Comparison of ENCODE assay signal across 8 mouse cellular contexts in the genomic region with DNA sequence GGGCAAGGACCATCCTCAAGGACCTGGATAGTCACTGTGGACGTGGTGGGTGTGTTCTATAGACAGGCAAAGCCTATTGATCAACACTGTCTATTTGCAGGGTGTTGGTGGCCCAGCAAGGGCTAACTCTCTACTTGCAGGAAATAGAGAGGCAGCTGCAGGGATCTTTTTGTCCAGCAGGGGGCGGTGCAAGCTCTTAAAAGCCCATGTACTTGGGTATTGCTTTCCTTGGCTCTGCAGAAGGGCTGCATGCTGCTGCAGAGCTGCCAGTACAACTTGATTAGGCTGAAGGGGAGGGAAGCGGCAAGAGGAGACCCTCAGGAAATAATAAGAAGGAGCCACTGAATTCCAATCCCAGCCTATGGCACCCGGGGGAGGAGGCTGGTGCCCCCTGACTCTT. TPM values are rescaled to one million over a fixed set of nuclear protein-coding genes. Genes with fewer than 3 reads are reported as not detected.
DNase-seq lines count a peak whose midpoint lies in the region; ATAC-seq and TF ChIP-seq lines count a peak whose summit lies in the region.

No protein-coding gene starts in this region.

- DNase-seq in c-Kit-positive CD71-positive TER-119-positive erythroid progenitor cells, embryonic 14.5 days (ENCODE audit: low spot score) = peak; percentile 72
- DNase-seq in forebrain, embryonic 14.5 days (ENCODE audit: low spot score) = peak; percentile 94
- peak; percentile 93 to 98 for DNase-seq in heart, postnatal 36 days
- peak; percentile 97 for DNase-seq in layer of hippocampus, adult 11-12 months (ENCODE audit: low spot score)
- DNase-seq in lung, embryonic 14.5 days = peak; percentile 98
- DNase-seq in ovary, postnatal 10 days (ENCODE audit: low spot score) = peak; percentile 96
- peak; percentile 91 for DNase-seq in thymus, postnatal 0 days (ENCODE audit: low spot score)

- no peaks in the 10 kb centered on the region for H3K36me3 ChIP-seq in ES-Bruce4 (ENCODE audit: control insufficient read depth, insufficient read depth, low read length, poor library complexity, severe bottlenecking)
- no peaks in the 10 kb centered on the region for H3K36me3 ChIP-seq in forebrain, embryonic 14.5 days (ENCODE audit: control insufficient read depth, insufficient read depth, low read length)
- H3K36me3 ChIP-seq in lung, embryonic 14.5 days (ENCODE audit: insufficient read depth) = 0 out of 2 replicates have a peak, but pooled peaks cover 6% of the 10 kb centered on the region

- no peak for TF ChIP-seq POLR2A in ES-Bruce4 (IDR thresholded peaks at IDR 0.05; ENCODE audit: insufficient read depth, low read length)

- H3K9ac ChIP-seq in ES-Bruce4 (ENCODE audit: low read depth, poor library complexity, severe bottlenecking) = no peak overlapping the region
- no peak overlapping the region for H3K9ac ChIP-seq in forebrain, embryonic 14.5 days (ENCODE audit: low read length)
- no peak overlapping the region for H3K9ac ChIP-seq in lung, embryonic 14.5 days

- intact Hi-C loops in heart, postnatal 36 days (cut with DNase I) = loop anchor here (1.0 kb wide), 3 partner anchors 29 to 120 kb away; no protein-coding TSS in a partner anchor

- 1% methylated on average over 4 of the region's 4 CpGs for WGBS in forebrain, embryonic 14.5 days
- 2% methylated on average over 4 of the region's 4 CpGs for WGBS in lung, embryonic 14.5 days

- no peak overlapping the region for H3K27ac ChIP-seq in ES-Bruce4 (ENCODE audit: insufficient read depth, low read length)
- H3K27ac ChIP-seq in forebrain, embryonic 14.5 days (ENCODE audit: low read depth, low read length) = no peak overlapping the region
- no peak overlapping the region for H3K27ac ChIP-seq in lung, embryonic 14.5 days (ENCODE audit: low read depth)

- H3K4me1 ChIP-seq in ES-Bruce4 (ENCODE audit: control insufficient read depth, insufficient read depth, low read length) = no peaks in the 10 kb centered on the region
- H3K4me1 ChIP-seq in forebrain, embryonic 14.5 days (ENCODE audit: control insufficient read depth, insufficient read depth, low read length) = no peaks in the 10 kb centered on the region
- peaks cover 29% of the 10 kb centered on the region for H3K4me1 ChIP-seq in lung, embryonic 14.5 days (ENCODE audit: insufficient read depth)

- peak; percentile 85 for ATAC-seq in forebrain, embryonic 14.5 days
- peak; percentile 30 for ATAC-seq in lung, embryonic 14.5 days (ENCODE audit: insufficient read depth)

- TF ChIP-seq CTCF in ES-Bruce4 (IDR thresholded peaks at IDR 0.05; ENCODE audit: low read depth, low read length) = peak; percentile 80
- TF ChIP-seq CTCF in lung, embryonic 14.5 days (IDR thresholded peaks at IDR 0.05; ENCODE audit: low read depth) = peak; percentile 95

- no peak overlapping the region for H3K4me2 ChIP-seq in forebrain, embryonic 14.5 days (ENCODE audit: low read length)
- H3K4me2 ChIP-seq in lung, embryonic 14.5 days = no peak overlapping the region

- no peak overlapping the region for H3K4me3 ChIP-seq in ES-Bruce4 (ENCODE audit: low read depth, low read length)
- H3K4me3 ChIP-seq in forebrain, embryonic 14.5 days (ENCODE audit: low read depth, low read length) = no peak overlapping the region
- no peak overlapping the region for H3K4me3 ChIP-seq in lung, embryonic 14.5 days (ENCODE audit: low read depth, low read length)

- H3K27me3 ChIP-seq in ES-Bruce4 (ENCODE audit: control insufficient read depth, insufficient read depth, low read length, poor library complexity, severe bottlenecking) = no peaks in the 10 kb centered on the region
- no peaks in the 10 kb centered on the region for H3K27me3 ChIP-seq in forebrain, embryonic 14.5 days (replicated peaks; ENCODE audit: control insufficient read depth, insufficient read depth, low read length)
- no peaks in the 10 kb centered on the region for H3K27me3 ChIP-seq in lung, embryonic 14.5 days (ENCODE audit: insufficient read depth, low read length)

- no peaks in the 10 kb centered on the region for H3K9me3 ChIP-seq in ES-Bruce4 (replicated peaks; ENCODE audit: control insufficient read depth, insufficient read depth, low read length, poor library complexity, severe bottlenecking)
- H3K9me3 ChIP-seq in forebrain, embryonic 14.5 days (replicated peaks; ENCODE audit: control insufficient read depth, low read length) = no peaks in the 10 kb centered on the region
- no peaks in the 10 kb centered on the region for H3K9me3 ChIP-seq in lung, embryonic 14.5 days (ENCODE audit: low read depth, low read length)

- no peak for TF ChIP-seq EP300 in ES-Bruce4 (IDR thresholded peaks at IDR 0.05; ENCODE audit: insufficient read depth, low read depth, low read length)

RNA-seq across cellular contexts. Expression of a gene that starts 38.7 kb away (rescaled TPM):
- 123 and 146 TPM in 2 replicates for polyA plus RNA-seq in ES-Bruce4 (2011; ENCODE audit: insufficient read depth, insufficient read length, low read depth, missing spikeins)
- polyA plus RNA-seq in forebrain, embryonic 14.5 days (2014; fragmentation: Nextera tagmentation; extraction: Ambion mirVana) = 113 and 119 TPM in 2 replicates
- 10 to 100 TPM; 28.6 to 37.1 TPM for total RNA-seq in heart, postnatal 36 days (2021)
- 133 and 149 TPM in 2 replicates for polyA plus RNA-seq in lung, embryonic 14.5 days (2014; fragmentation: Nextera tagmentation; extraction: Ambion mirVana)
- polyA plus RNA-seq in thymus, postnatal 0 days (2015; fragmentation: Nextera tagmentation; extraction: Ambion mirVana) = 220 and 222 TPM in 2 replicates
